Mouse (Mus musculus) embryonic facial prominence, embryonic 15.5 days (tissue): ENCODE results near the gene Zfp526. TPM values are rescaled to one million over a fixed set of nuclear protein-coding genes. Genes with fewer than 3 reads are reported as not detected.

ENCODE experiments used
- ATAC-seq: fragments of 200-750 bp; cut with Nextera tagmentation; 2 replicates; pipeline ENCODE4 v1.8.0; 2017; ENCODE audit warnings: low read depth, moderate TSS enrichment; ENCODE audit not compliant: insufficient number of reproducible peaks, low FRiP score, low TSS enrichment
- H3K27ac ChIP-seq: fragments of 300-500 bp; sonication (generic); replicated peaks from 2 replicates; pipeline ENCODE4 v1.5.1; 2015; ENCODE audit warnings: mild to moderate bottlenecking, inconsistent platforms
- H3K27me3 ChIP-seq: fragments of 300-500 bp; sonication (generic); 2 replicates; pipeline ENCODE4 v1.6.1; 2015; ENCODE audit warnings: inconsistent platforms
- H3K36me3 ChIP-seq: fragments of 300-500 bp; sonication (generic); 2 replicates; pipeline ENCODE4 v1.6.1; 2015; ENCODE audit warnings: mild to moderate bottlenecking, inconsistent platforms
- H3K4me1 ChIP-seq: fragments of 300-500 bp; sonication (generic); 2 replicates; pipeline ENCODE4 v1.6.1; 2015; ENCODE audit warnings: inconsistent platforms
- H3K4me2 ChIP-seq: fragments of 300-500 bp; sonication (generic); replicated peaks from 2 replicates; pipeline ENCODE4 v1.6.1; 2015; ENCODE audit warnings: mild to moderate bottlenecking, inconsistent platforms
- H3K4me3 ChIP-seq: fragments of 300-500 bp; sonication (generic); replicated peaks from 2 replicates; pipeline ENCODE4 v1.5.1; 2015; ENCODE audit warnings: mild to moderate bottlenecking, inconsistent platforms
- H3K9ac ChIP-seq: fragments of 300-500 bp; sonication (generic); 2 replicates; pipeline ENCODE4 v1.6.1; 2015; ENCODE audit warnings: inconsistent platforms
- H3K9me3 ChIP-seq: fragments of 300-500 bp; sonication (generic); replicated peaks from 2 replicates; pipeline ENCODE4 v1.6.1; 2016; ENCODE audit warnings: inconsistent platforms
- WGBS: fragments of 180-500 bp; shearing (Covaris S2); methylation state at CpG from one replicate; pipeline ENCODE4 v1.1.7; 2015; 5-methylcytosine and 5-hydroxymethylcytosine counted together
- polyA plus RNA-seq: library from polyadenylated mRNA; unstranded; fragments of >200 nt; fragmentation: Nextera tagmentation; extraction: Ambion mirVana; gene quantifications from 2 replicates; pipeline ENCODE4 v1.2.1, GENCODE M21; 2015

The Zfp526 gene
- polyA plus RNA-seq = 3.3 TPM in 2 replicates

GRCm38 (mm10) chr7:25221102-25221883 is at the start of gene Zfp526:
Gene Zfp526, plus strand, starts transcription at chr7:25221425.
- Histone ChIP-seq H3K9ac (peak within 1 kb of the TSS; percentile 67), H3K4me3 (peak within 1 kb of the TSS; percentile 82), H3K9me3 (no peaks in the 10 kb centered on the region), H3K27me3 (no peaks in the 10 kb centered on the region), H3K4me2 (peak within 1 kb of the TSS; percentile 94), H3K27ac (peak within 1 kb of the TSS; percentile 93), H3K36me3 (peaks cover 23% of the 10 kb centered on the region), H3K4me1 (peaks cover 38% of the 10 kb centered on the region)
- WGBS = under 1% methylated on average over 42 of the region's 45 CpGs
- peak; percentile 96 for ATAC-seq

DNA sequence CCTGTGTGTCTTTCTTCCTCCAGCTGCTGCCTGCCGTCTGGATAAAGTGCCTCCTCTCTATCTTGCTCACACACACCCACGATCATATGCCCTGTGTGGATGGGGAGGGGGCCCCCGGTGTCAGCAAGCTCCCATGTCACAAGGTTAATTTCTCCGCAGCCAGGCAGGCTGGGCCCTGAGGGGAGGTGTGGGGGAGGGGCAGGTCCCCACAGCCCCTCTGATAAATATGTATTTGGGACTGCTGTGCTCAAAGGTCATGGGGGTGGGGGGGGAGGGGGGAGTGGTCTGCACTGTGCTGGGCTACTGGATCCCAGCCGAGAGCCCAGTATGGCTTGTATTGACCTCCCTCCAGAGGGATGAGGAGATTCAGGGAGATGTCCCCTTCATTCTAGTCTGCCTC is 48.6 kb upstream of the Zfp526 start:
- peaks cover 29% of the 10 kb centered on the region for H3K27me3 ChIP-seq
- H3K27ac ChIP-seq = no peak overlapping the region
- H3K36me3 ChIP-seq = no peaks in the 10 kb centered on the region
- H3K4me3 ChIP-seq = no peak overlapping the region
- WGBS = 18% methylated on average over 5 of the region's 5 CpGs
- H3K9me3 ChIP-seq = no peaks in the 10 kb centered on the region
- H3K4me1 ChIP-seq = no peaks in the 10 kb centered on the region
- no peak overlapping the region for H3K9ac ChIP-seq
- ATAC-seq = no peak
- no peak overlapping the region for H3K4me2 ChIP-seq

DNA sequence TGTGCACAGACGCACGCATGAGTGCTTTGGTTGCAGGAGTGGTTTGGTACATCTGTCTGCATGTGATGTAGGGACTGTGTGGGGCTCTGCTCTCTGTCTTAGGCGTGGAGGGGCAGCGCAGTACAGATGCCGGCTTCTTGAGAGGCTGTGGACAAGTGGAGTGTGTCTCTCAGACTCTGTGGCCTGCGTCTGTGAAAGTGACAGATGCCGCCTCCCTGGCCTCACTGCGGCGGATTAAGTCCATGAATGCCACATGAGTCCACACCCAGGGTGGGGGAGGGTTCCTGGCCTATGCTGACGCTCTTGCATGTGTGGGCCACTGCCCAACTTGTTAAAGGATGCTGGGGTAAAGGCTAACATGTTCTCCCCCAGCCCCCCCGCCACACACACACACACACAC is 46.9 kb upstream of the Zfp526 start:
- no peak overlapping the region for H3K9ac ChIP-seq
- H3K9me3 ChIP-seq = no peaks in the 10 kb centered on the region
- H3K36me3 ChIP-seq = no peaks in the 10 kb centered on the region
- peaks cover 45% of the 10 kb centered on the region for H3K27me3 ChIP-seq
- WGBS = 43% methylated on average over 11 of the region's 11 CpGs
- H3K4me2 ChIP-seq = no peak overlapping the region
- peaks cover 11% of the 10 kb centered on the region for H3K4me1 ChIP-seq
- ATAC-seq = no peak
- no peak overlapping the region for H3K27ac ChIP-seq
- H3K4me3 ChIP-seq = no peak overlapping the region

- WGBS = 2% methylated on average over 17 of the region's 17 CpGs
- ATAC-seq = no peak
- H3K4me3 ChIP-seq = peak overlapping the region; percentile 51
Observed at GRCm38 (mm10) chr7:25178317-25178716, 42.9 kb upstream of the Zfp526 start.

GRCm38 (mm10) chr7:25178787-25179605 is 42.2 kb upstream of the Zfp526 start:
- H3K9me3 ChIP-seq = no peaks in the 10 kb centered on the region
- WGBS = 1% methylated on average over 52 of the region's 56 CpGs
- H3K4me2 ChIP-seq = peak overlapping the region; percentile 89
- H3K9ac ChIP-seq = no peak overlapping the region
- peaks cover 90% of the 10 kb centered on the region for H3K27me3 ChIP-seq
- H3K27ac ChIP-seq = no peak overlapping the region
- peaks cover 15% of the 10 kb centered on the region for H3K4me1 ChIP-seq
- H3K4me3 ChIP-seq = peak overlapping the region; percentile 51
- H3K36me3 ChIP-seq = no peaks in the 10 kb centered on the region
- peak; percentile 49; the same call in 1 of the 2 replicates for ATAC-seq

More at GRCm38 (mm10) chr7:25178317-25178716, 42.9 kb upstream of the Zfp526 start:
- Histone ChIP-seq H3K4me2 (peak overlapping the region; percentile 89), H3K9me3 (no peaks in the 10 kb centered on the region), H3K27ac (no peak overlapping the region), H3K4me1 (peaks cover 15% of the 10 kb centered on the region), H3K9ac (no peak overlapping the region), H3K36me3 (no peaks in the 10 kb centered on the region), H3K27me3 (peaks cover 83% of the 10 kb centered on the region)

DNA sequence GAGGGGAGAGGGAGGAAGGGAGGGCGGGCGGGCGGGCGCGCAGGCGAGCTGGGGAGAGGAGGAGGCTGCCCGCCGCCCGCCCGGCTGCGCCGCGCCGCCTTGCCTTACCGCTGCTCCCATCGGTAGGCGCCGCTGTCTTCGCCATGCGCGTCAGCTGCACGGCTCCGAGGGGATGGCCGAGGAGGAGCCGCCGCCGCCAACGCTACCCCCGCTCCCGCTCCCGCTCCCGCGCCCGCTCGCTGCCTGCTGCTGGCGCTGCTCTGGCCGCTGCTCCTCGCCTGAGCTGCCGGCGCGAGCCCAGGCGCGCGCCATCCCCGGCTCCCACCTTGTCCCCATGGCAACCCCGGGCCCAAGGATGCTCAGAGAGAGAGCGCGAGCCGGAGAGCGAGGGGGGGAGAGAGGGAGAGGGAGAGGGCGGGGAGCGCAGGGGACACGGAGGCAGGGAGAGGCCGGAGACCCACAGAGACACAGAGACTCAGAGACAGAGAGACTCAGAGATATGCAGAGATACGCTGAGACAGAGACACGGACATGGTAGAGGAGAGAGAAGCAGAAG is 41.5 kb upstream of the Zfp526 start, which contains the start of gene Pou2f2:
Gene Pou2f2, minus strand, starts transcription at position 121 of the 556 bp plus-strand sequence.
- ATAC-seq = peak; percentile 87
- Histone ChIP-seq H3K27ac (no peak within 1 kb of the TSS), H3K9ac (peak within 1 kb of the TSS; percentile 27; the same call in 1 of the 2 replicates), H3K27me3 (peaks cover 97% of the 10 kb centered on the region), H3K36me3 (no peaks in the 10 kb centered on the region), H3K4me2 (peak within 1 kb of the TSS; percentile 89), H3K9me3 (no peaks in the 10 kb centered on the region), H3K4me1 (peaks cover 15% of the 10 kb centered on the region), H3K4me3 (peak within 1 kb of the TSS; percentile 51)
- under 1% methylated on average over 40 of the region's 56 CpGs for WGBS

GRCm38 (mm10) chr7:25180512-25180911 is 40.7 kb upstream of the Zfp526 start:
- WGBS = 5% methylated on average over 6 of the region's 6 CpGs
- Histone ChIP-seq H3K27me3 (peaks cover 90% of the 10 kb centered on the region), H3K4me2 (no peak overlapping the region; the same call in 1 of the 2 replicates), H3K9ac (no peak overlapping the region), H3K36me3 (no peaks in the 10 kb centered on the region), H3K9me3 (no peaks in the 10 kb centered on the region), H3K4me3 (no peak overlapping the region), H3K4me1 (peaks cover 15% of the 10 kb centered on the region), H3K27ac (no peak overlapping the region)
- no peak for ATAC-seq

- Histone ChIP-seq H3K9ac (no peak overlapping the region), H3K4me1 (peaks cover 15% of the 10 kb centered on the region)
- no peak; the same call in 1 of the 2 replicates for ATAC-seq
Observed at GRCm38 (mm10) chr7:25181331-25181790, 39.9 kb upstream of the Zfp526 start.

DNA sequence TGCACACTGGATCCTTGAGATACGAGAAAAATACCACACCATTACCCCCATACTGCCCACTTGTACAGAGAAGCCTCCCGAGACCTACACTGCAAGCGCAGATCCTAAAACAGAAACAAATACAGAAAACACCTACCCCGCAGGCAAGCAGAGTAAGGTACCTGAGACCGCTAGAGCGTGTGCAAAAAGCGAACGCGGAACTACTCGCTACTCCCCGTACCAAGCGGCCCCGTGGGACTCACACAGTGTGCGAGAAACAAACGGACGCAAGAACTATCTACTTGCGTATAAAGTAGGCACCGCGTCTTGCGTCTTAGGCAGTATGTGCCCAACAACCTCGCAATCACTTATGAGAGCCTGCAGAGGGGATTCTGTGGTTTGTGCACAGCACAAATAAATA is 39.4 kb upstream of the Zfp526 start:
- Histone ChIP-seq H3K9me3 (no peaks in the 10 kb centered on the region), H3K27me3 (peaks cover 80% of the 10 kb centered on the region), H3K36me3 (no peaks in the 10 kb centered on the region), H3K4me3 (peak overlapping the region; percentile 18), H3K9ac (no peak overlapping the region), H3K4me1 (peaks cover 15% of the 10 kb centered on the region), H3K4me2 (0 out of 2 replicates have a peak overlapping the region, but pooled peaks have one; percentile 12), H3K27ac (no peak overlapping the region)
- no peak for ATAC-seq
- 5% methylated on average over 21 of the region's 21 CpGs for WGBS

More at GRCm38 (mm10) chr7:25181331-25181790, 39.9 kb upstream of the Zfp526 start:
- H3K9me3 ChIP-seq = no peaks in the 10 kb centered on the region
- H3K4me2 ChIP-seq = 0 out of 2 replicates have a peak overlapping the region, but pooled peaks have one; percentile 12
- peaks cover 82% of the 10 kb centered on the region for H3K27me3 ChIP-seq
- H3K27ac ChIP-seq = no peak overlapping the region
- H3K4me3 ChIP-seq = peak overlapping the region; percentile 18
- no peaks in the 10 kb centered on the region for H3K36me3 ChIP-seq
- 1% methylated on average over 15 of the region's 15 CpGs for WGBS

GRCm38 (mm10) chr7:25184091-25184490 is 37.1 kb upstream of the Zfp526 start:
- Histone ChIP-seq H3K4me1 (peaks cover 6% of the 10 kb centered on the region), H3K4me2 (no peak overlapping the region), H3K9ac (no peak overlapping the region), H3K4me3 (no peak overlapping the region), H3K36me3 (no peaks in the 10 kb centered on the region), H3K9me3 (no peaks in the 10 kb centered on the region), H3K27ac (no peak overlapping the region), H3K27me3 (peaks cover 58% of the 10 kb centered on the region)
- no peak for ATAC-seq
- WGBS = 71% methylated on average over 6 of the region's 6 CpGs
